Mouse (Mus musculus) heart, embryonic 16.5 days (tissue): ENCODE data around the gene Gpx1. TPM values are rescaled to one million over a fixed set of nuclear protein-coding genes. Genes with fewer than 3 reads are reported as not detected.
A peak's percentile ranks its signal among the peaks of the same experiment; 100 is the strongest.

Experiments
- ATAC-seq: fragments of 200-750 bp; cut with Nextera tagmentation; replicated peaks from 2 replicates; pipeline ENCODE4 v1.8.0; 2017; ENCODE audit warnings: moderate number of reproducible peaks; ENCODE audit not compliant: insufficient read depth, low FRiP score; ENCODE audit errors: extremely low read depth
- H3K27ac ChIP-seq: fragments of 300-500 bp; sonication (generic); 2 replicates; pipeline ENCODE4 v1.5.1; 2014; ENCODE audit warnings: mild to moderate bottlenecking, low read length, control low read depth, moderate library complexity
- H3K27me3 ChIP-seq: fragments of 300-500 bp; sonication (generic); 2 replicates; pipeline ENCODE4 v1.6.1; 2014; ENCODE audit warnings: low read length, mixed read lengths; ENCODE audit not compliant: control insufficient read depth, insufficient read depth
- H3K36me3 ChIP-seq: fragments of 300-500 bp; sonication (generic); 2 replicates; pipeline ENCODE4 v1.6.1; 2014; ENCODE audit not compliant: control insufficient read depth, insufficient read depth
- H3K4me1 ChIP-seq: fragments of 300-500 bp; sonication (generic); 2 replicates; pipeline ENCODE4 v1.6.1; 2014; ENCODE audit warnings: low read length, mixed read lengths; ENCODE audit not compliant: control insufficient read depth, insufficient read depth
- H3K4me2 ChIP-seq: fragments of 300-500 bp; sonication (generic); 2 replicates; pipeline ENCODE4 v1.6.1; 2014; ENCODE audit warnings: low read depth, mild to moderate bottlenecking, control low read depth, low read length
- H3K4me3 ChIP-seq: fragments of 300-500 bp; sonication (generic); 2 replicates; pipeline ENCODE4 v1.5.1; 2014; ENCODE audit warnings: mild to moderate bottlenecking, control low read depth, low read length
- H3K9ac ChIP-seq: fragments of 300-500 bp; sonication (generic); 2 replicates; pipeline ENCODE4 v1.6.1; 2014; ENCODE audit warnings: low read length, control low read depth
- H3K9me3 ChIP-seq: fragments of 300-500 bp; sonication (generic); replicated peaks from 2 replicates; pipeline ENCODE4 v1.6.1; 2016; ENCODE audit warnings: low read length; ENCODE audit not compliant: control insufficient read depth
- WGBS: fragments of 180-500 bp; shearing (Covaris S2); extraction: QIAGEN DNeasy Blood & Tissue Kit; methylation state at CpG from one replicate; pipeline ENCODE4 v1.1.7; 2014; 5-methylcytosine and 5-hydroxymethylcytosine counted together
- polyA plus RNA-seq: library from polyadenylated mRNA; unstranded; fragments of >200 nt; fragmentation: Nextera tagmentation; extraction: Ambion mirVana; gene quantifications from 2 replicates; pipeline ENCODE4 v1.2.1, GENCODE M21; 2015

Gene Gpx1
- polyA plus RNA-seq, 1 experiment from 2014 or later: 680 TPM

- no peaks in the 10 kb centered on the region for H3K9me3 ChIP-seq
- H3K4me1 ChIP-seq: peaks cover 23% of the 10 kb centered on the region
- peak overlapping the region; percentile 73 for H3K4me2 ChIP-seq
- H3K27ac ChIP-seq: peak overlapping the region; percentile 97
- 63% methylated on average over 10 of the region's 10 CpGs for WGBS
- no peak overlapping the region for H3K4me3 ChIP-seq
- no peak overlapping the region for H3K9ac ChIP-seq
- H3K27me3 ChIP-seq: no peaks in the 10 kb centered on the region
- no peak for ATAC-seq
- H3K36me3 ChIP-seq: peaks cover 23% of the 10 kb centered on the region
Measured at GRCm38 (mm10) chr9:108337848-108338550, 704 bp upstream of the Gpx1 start.

GRCm38 (mm10) chr9:108338551-108338885, 185 bp upstream of the Gpx1 start:
- H3K27ac ChIP-seq: peak overlapping the region; percentile 97
- peaks cover 23% of the 10 kb centered on the region for H3K4me1 ChIP-seq
- H3K4me3 ChIP-seq: peak overlapping the region; percentile 85
- no peaks in the 10 kb centered on the region for H3K9me3 ChIP-seq
- WGBS: 21% methylated on average over 6 of the region's 6 CpGs
- peaks cover 18% of the 10 kb centered on the region for H3K36me3 ChIP-seq
- peak overlapping the region; percentile 73 for H3K4me2 ChIP-seq
- no peaks in the 10 kb centered on the region for H3K27me3 ChIP-seq
- no peak for ATAC-seq
- H3K9ac ChIP-seq: peak overlapping the region; percentile 96

- Histone ChIP-seq H3K27ac (peak overlapping the region; percentile 97), H3K9me3 (no peaks in the 10 kb centered on the region), H3K4me1 (peaks cover 23% of the 10 kb centered on the region), H3K9ac (peak overlapping the region; percentile 96), H3K27me3 (no peaks in the 10 kb centered on the region), H3K4me2 (peak overlapping the region; percentile 73), H3K4me3 (peak overlapping the region; percentile 85), H3K36me3 (peaks cover 10% of the 10 kb centered on the region)
- WGBS: 7% methylated on average over 20 of the region's 20 CpGs
- ATAC-seq: no peak
Measured at GRCm38 (mm10) chr9:108339886-108340257, 1.2 kb downstream of the Gpx1 start.

DNA sequence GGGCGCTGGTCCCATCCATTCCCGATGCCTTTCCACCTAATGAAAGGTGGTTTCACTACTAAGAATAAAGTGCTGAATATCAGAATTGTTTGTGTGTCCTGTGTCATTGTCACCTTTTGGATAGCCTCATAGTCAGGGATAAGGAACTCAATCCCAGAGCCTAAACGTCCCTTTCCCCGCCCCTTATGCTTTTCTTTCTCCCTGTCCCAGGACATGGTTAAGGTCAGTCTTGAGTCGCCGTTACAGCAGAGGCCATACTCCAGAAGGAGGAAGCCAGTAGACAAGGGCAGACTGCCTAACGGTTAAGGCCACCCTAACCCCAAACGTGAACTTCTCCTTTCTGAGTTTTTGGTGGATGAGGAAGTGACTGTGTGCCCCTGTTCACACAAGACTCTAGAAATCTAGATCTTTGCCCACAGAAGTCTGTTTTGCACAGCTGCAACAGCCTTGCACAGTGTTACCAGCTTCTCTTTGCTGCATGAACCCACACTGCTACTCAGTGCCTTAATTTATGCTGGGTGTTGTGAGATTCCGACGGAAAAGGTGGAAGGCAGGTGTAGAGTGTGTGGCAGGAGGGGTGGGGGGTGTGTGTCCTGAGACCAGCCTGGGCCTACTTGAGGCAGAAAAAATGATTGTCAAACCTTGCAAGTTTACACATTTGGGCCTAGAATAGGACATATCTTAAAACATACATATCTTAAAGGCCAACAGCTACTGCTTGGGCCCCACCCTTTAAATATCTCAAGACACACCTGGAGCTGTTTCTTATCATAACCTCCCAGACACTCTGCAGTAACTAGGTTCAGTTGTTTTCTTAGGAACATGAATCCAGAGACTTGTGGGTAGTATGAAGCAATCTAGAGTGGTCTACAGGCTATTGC, 1.8 kb downstream of the Gpx1 start:
- Histone ChIP-seq H3K27me3 (no peaks in the 10 kb centered on the region), H3K4me2 (peak overlapping the region; percentile 73), H3K4me3 (peak overlapping the region; percentile 85), H3K36me3 (peaks cover 4% of the 10 kb centered on the region), H3K9ac (peak overlapping the region; percentile 96), H3K27ac (peak overlapping the region; percentile 97), H3K9me3 (no peaks in the 10 kb centered on the region), H3K4me1 (peaks cover 23% of the 10 kb centered on the region)
- WGBS: 48% methylated on average over 10 of the region's 10 CpGs
- ATAC-seq: no peak

DNA sequence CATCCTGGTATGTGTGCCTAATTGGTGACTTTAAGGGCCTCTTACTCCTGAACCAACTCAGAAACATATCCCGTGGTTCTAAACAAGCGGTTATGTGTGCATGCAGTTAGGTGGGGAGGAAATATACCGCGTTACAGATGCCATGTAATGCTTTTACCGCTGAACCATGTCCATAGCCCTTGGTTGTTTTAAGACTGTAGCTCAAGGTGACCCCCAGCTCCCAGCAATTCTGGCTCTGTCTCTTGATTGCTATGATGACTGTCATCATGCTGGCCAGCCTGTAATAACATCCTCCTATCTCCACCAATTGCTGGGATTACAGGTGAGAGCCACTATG, 2.4 kb downstream of the Gpx1 start:
- H3K9me3 ChIP-seq: no peaks in the 10 kb centered on the region
- H3K4me3 ChIP-seq: 0 out of 2 replicates have a peak overlapping the region, but pooled peaks have one; percentile 3
- H3K4me1 ChIP-seq: peaks cover 23% of the 10 kb centered on the region
- H3K9ac ChIP-seq: no peak overlapping the region
- no peaks in the 10 kb centered on the region; the same call in 1 of the 2 replicates for H3K36me3 ChIP-seq
- no peak for ATAC-seq
- peak overlapping the region; percentile 33 for H3K27ac ChIP-seq
- WGBS: 76% methylated on average over 5 of the region's 5 CpGs
- H3K27me3 ChIP-seq: no peaks in the 10 kb centered on the region
- peak overlapping the region; percentile 73 for H3K4me2 ChIP-seq

DNA sequence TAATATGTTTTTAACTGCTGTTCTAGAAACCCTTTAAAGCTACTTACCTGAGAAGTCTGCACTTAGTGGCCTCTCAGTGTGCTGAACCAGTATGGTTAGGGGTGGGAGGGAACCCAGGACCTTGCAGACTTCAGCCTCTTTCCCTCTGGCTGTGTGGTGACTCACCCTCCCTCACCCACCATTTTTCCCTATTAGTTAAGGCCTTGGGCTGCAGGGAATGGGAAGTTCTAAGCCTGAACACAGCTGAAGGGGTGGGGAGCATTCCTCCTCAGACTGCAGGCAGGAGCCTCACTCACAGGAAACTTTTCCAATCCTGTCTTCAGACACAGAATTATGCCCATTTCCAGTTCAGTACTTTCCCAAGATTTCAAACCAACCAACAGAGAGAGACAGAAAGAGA, 3.1 kb downstream of the Gpx1 start:
- no peak overlapping the region for H3K9ac ChIP-seq

DNA sequence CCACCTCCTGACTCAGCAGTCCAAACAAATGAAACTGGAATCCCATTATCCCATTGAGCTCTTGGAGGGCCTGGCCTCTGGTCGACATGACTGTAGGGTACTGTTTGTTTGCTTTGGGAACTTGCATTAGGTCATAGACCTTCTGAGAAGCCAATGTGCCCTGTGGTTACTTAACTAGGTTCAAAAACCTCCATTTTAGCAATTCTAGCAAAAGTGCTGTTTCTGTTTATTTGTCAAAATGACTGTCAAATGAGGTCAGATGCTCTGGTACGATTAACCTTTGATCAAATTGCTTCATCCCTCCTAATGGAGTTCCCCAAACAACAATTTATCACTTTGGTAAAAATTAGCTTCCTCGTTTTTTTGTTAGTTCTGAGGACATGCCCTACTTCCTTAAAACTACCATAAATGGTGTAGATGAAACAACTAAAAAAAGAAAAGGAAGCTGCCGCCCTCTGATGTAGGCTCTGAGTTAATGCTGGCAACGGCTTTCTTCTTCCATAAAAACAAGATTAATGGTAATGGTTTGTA, 3.7 kb downstream of the Gpx1 start:
- no peak overlapping the region for H3K9ac ChIP-seq
- no peak for ATAC-seq
- H3K4me3 ChIP-seq: no peak overlapping the region
- H3K4me2 ChIP-seq: no peak overlapping the region
- H3K27ac ChIP-seq: no peak overlapping the region; the same call in 1 of the 2 replicates
- H3K36me3 ChIP-seq: no peaks in the 10 kb centered on the region; the same call in 1 of the 2 replicates
- WGBS: 36% methylated on average over 5 of the region's 5 CpGs
- peaks cover 26% of the 10 kb centered on the region for H3K4me1 ChIP-seq
- H3K9me3 ChIP-seq: no peaks in the 10 kb centered on the region
- H3K27me3 ChIP-seq: no peaks in the 10 kb centered on the region

More for the DNA sequence above, 3.1 kb downstream of the Gpx1 start:
- Histone ChIP-seq H3K4me3 (no peak overlapping the region), H3K27ac (no peak overlapping the region; the same call in 1 of the 2 replicates), H3K27me3 (no peaks in the 10 kb centered on the region), H3K4me1 (peaks cover 24% of the 10 kb centered on the region), H3K9me3 (no peaks in the 10 kb centered on the region), H3K36me3 (no peaks in the 10 kb centered on the region; the same call in 1 of the 2 replicates), H3K4me2 (no peak overlapping the region)
- no peak for ATAC-seq

GRCm38 (mm10) chr9:108343331-108343730, 4.6 kb downstream of the Gpx1 start:
- Histone ChIP-seq H3K4me1 (peaks cover 26% of the 10 kb centered on the region), H3K27ac (no peak overlapping the region), H3K9me3 (no peaks in the 10 kb centered on the region), H3K4me3 (no peak overlapping the region), H3K9ac (no peak overlapping the region), H3K27me3 (no peaks in the 10 kb centered on the region), H3K4me2 (no peak overlapping the region), H3K36me3 (no peaks in the 10 kb centered on the region)
- ATAC-seq: no peak
- 84% methylated on average over 3 of the region's 3 CpGs for WGBS

DNA sequence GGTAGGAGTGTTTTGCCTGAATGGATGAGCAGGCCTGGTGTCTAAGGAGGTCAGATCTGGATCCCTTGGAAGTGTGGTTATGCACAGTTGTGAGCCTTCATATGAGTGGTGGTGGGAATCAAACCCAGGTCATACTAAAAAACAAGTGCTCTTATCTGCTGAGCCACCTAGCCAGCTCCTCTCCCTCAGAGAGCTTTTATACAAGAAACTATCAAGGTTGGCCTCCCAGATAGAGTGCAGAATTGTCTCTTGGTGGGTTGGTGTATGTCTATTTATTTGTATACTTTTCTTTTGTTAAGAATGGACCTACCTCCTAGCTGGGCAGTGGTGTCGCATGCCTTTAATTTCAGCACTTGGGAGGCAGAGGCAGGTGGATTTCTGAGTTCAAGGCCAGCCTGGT, 5.1 kb downstream of the Gpx1 start:
- no peak overlapping the region for H3K27ac ChIP-seq
- no peak overlapping the region for H3K9ac ChIP-seq
- no peaks in the 10 kb centered on the region for H3K27me3 ChIP-seq
- H3K4me2 ChIP-seq: no peak overlapping the region
- peaks cover 26% of the 10 kb centered on the region for H3K4me1 ChIP-seq
- no peaks in the 10 kb centered on the region for H3K36me3 ChIP-seq
- no peaks in the 10 kb centered on the region for H3K9me3 ChIP-seq
- 93% methylated on average over 1 of the region's 1 CpGs for WGBS
- no peak for ATAC-seq
- H3K4me3 ChIP-seq: no peak overlapping the region
